Mouse (Mus musculus) forebrain, embryonic 15.5 days (tissue): ENCODE measurements around the gene Rps27l. TPM values are rescaled to one million over a fixed set of nuclear protein-coding genes. Genes with fewer than 3 reads are reported as not detected.
A peak's percentile ranks its signal among the peaks of the same experiment; 100 is the strongest.
"Not testable (repeated sequence)": the region's sequence is repeated elsewhere in the genome, so short reads cannot be mapped to it uniquely, and the experiment has no call there.

ENCODE experiments used
- ATAC-seq: fragments of 200-750 bp; cut with Nextera tagmentation; replicated peaks from 2 replicates; pipeline ENCODE4 v1.8.0; 2017; ENCODE audit warnings: mild to moderate bottlenecking, moderate TSS enrichment, moderate library complexity
- H3K27ac ChIP-seq: fragments of 300-500 bp; sonication (generic); replicated peaks from 2 replicates; pipeline ENCODE4 v1.5.1; 2015; ENCODE audit warnings: mild to moderate bottlenecking, inconsistent platforms
- H3K27me3 ChIP-seq: fragments of 300-500 bp; sonication (generic); 2 replicates; pipeline ENCODE4 v1.6.1; 2015; ENCODE audit warnings: inconsistent platforms
- H3K36me3 ChIP-seq: fragments of 300-500 bp; sonication (generic); 2 replicates; pipeline ENCODE4 v1.6.1; 2015; ENCODE audit warnings: mild to moderate bottlenecking, inconsistent platforms
- H3K4me1 ChIP-seq: fragments of 300-500 bp; sonication (generic); 2 replicates; pipeline ENCODE4 v1.6.1; 2015; ENCODE audit warnings: inconsistent platforms
- H3K4me2 ChIP-seq: fragments of 300-500 bp; sonication (generic); replicated peaks from 2 replicates; pipeline ENCODE4 v1.6.1; 2015; ENCODE audit warnings: mild to moderate bottlenecking, inconsistent platforms
- H3K4me3 ChIP-seq: fragments of 300-500 bp; sonication (generic); 2 replicates; pipeline ENCODE4 v1.5.1; 2015; ENCODE audit warnings: mild to moderate bottlenecking, inconsistent platforms
- H3K9ac ChIP-seq: fragments of 300-500 bp; sonication (generic); replicated peaks from 2 replicates; pipeline ENCODE4 v1.6.1; 2015; ENCODE audit warnings: mild to moderate bottlenecking, inconsistent platforms
- H3K9me3 ChIP-seq: fragments of 300-500 bp; sonication (generic); 2 replicates; pipeline ENCODE4 v1.6.1; 2016; ENCODE audit warnings: inconsistent platforms
- WGBS: fragments of 180-500 bp; shearing (Covaris S2); methylation state at CpG from one replicate; pipeline ENCODE4 v1.1.7; 2015; ENCODE audit warnings: mixed read lengths; 5-methylcytosine and 5-hydroxymethylcytosine counted together
- polyA plus RNA-seq: library from polyadenylated mRNA; unstranded; fragments of >200 nt; fragmentation: Nextera tagmentation; extraction: Ambion mirVana; gene quantifications from 2 replicates; pipeline ENCODE4 v1.2.1, GENCODE M21; 2015

The Rps27l gene
- polyA plus RNA-seq, 1 experiment from 2014 or later, result 333 TPM

GRCm38 (mm10) chr9:66913254-66913934, 32.5 kb upstream of the Rps27l start:
- not testable (repeated sequence) for H3K9me3 ChIP-seq, H3K27me3 ChIP-seq, H3K36me3 ChIP-seq, H3K4me3 ChIP-seq, ATAC-seq, H3K4me2 ChIP-seq, H3K9ac ChIP-seq
- H3K27ac ChIP-seq, result peak overlapping the region; percentile 84
- peaks cover 65% of the 10 kb centered on the region for H3K4me1 ChIP-seq
- WGBS, result 98% methylated on average over 5 of the region's 5 CpGs

DNA sequence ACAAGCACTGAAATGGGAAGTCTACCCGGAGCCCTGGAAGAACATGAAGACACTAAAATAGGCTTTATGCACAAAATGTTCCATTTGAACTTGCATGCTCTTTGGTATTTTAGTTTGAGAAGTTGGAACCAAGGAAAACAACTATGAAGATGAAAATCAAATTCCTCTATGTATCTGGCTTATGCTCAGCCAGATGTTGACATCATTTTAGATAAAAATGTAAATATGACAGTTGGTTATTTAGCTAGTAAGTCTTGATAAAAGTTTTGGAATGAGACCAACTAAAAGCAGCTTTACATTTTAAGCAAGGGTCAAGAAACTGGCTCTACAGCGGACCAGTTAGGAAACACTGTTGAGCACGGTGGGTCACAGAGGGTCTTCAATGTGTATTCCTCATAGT, 31.3 kb upstream of the Rps27l start:
- Histone ChIP-seq H3K9me3 (no peaks in the 10 kb centered on the region), H3K4me2 (no peak overlapping the region), H3K27ac (no peak overlapping the region), H3K27me3 (no peaks in the 10 kb centered on the region), H3K4me3 (no peak overlapping the region), H3K36me3 (no peaks in the 10 kb centered on the region), H3K4me1 (peaks cover 71% of the 10 kb centered on the region), H3K9ac (no peak overlapping the region)
- WGBS, result 93% methylated on average over 3 of the region's 3 CpGs
- no peak for ATAC-seq

GRCm38 (mm10) chr9:66915401-66915800, 30.5 kb upstream of the Rps27l start:
- Histone ChIP-seq H3K4me1 (peaks cover 71% of the 10 kb centered on the region), H3K36me3 (no peaks in the 10 kb centered on the region)
- 89% methylated on average over 5 of the region's 5 CpGs for WGBS

DNA sequence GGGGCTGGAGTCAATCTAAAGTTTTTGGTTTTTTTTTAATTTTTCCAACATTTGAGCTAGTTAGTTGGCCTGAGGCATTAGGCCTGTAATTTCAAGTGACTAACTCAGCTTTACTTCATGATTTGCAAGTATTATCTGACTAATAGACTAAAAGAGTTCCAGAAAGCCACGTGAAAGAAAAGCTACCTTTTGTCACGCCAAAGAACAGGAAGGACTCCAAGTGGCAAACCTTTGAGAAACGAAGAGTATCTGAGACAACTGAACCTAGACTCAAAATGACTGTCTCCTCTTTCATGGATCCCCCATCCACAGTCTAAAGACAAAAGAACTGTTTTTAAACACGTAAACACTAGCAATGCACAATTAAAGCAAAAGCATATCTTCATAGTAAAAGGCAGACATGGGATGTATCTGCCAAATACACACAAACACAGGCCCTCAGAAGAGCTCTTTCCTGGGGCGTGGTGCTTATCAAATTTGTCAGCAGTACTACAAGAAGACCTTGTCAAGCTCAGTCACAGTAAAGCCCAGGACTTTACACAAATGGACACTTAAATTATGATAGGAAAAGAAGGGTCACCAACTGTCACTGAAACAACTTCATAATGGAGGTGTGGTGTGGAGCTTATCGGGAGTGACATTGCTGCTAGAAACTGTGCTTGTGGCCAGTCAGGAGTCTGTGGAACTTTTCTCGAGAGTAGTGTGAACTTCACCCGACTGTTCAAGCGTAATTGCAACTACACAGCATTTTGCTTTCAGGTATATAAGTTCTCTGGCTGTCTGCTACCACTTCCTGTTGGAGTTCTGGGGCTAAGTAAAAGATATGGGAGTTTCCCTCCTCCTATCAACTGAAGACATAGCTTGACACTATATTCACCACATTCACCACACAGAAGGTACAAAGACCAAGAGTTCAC, 29.8 kb upstream of the Rps27l start:
- Histone ChIP-seq H3K4me2 (no peak overlapping the region), H3K27ac (no peak overlapping the region), H3K27me3 (no peaks in the 10 kb centered on the region), H3K9me3 (no peaks in the 10 kb centered on the region), H3K36me3 (no peaks in the 10 kb centered on the region), H3K9ac (no peak overlapping the region), H3K4me3 (no peak overlapping the region), H3K4me1 (peaks cover 74% of the 10 kb centered on the region)
- 87% methylated on average over 9 of the region's 9 CpGs for WGBS
- no peak for ATAC-seq

More at GRCm38 (mm10) chr9:66915401-66915800, 30.5 kb upstream of the Rps27l start:
- no peaks in the 10 kb centered on the region for H3K27me3 ChIP-seq
- H3K4me3 ChIP-seq, result no peak overlapping the region
- no peak overlapping the region for H3K27ac ChIP-seq
- ATAC-seq, result no peak
- H3K4me2 ChIP-seq, result no peak overlapping the region
- no peaks in the 10 kb centered on the region for H3K9me3 ChIP-seq
- no peak overlapping the region for H3K9ac ChIP-seq

- H3K9ac ChIP-seq, result no peak overlapping the region
- H3K4me1 ChIP-seq, result peaks cover 63% of the 10 kb centered on the region
- 91% methylated on average over 8 of the region's 8 CpGs for whole genome bisulfite sequencing
- H3K36me3 ChIP-seq, result no peaks in the 10 kb centered on the region
- no peak overlapping the region for H3K4me3 ChIP-seq
- no peak overlapping the region for H3K27ac ChIP-seq
- no peaks in the 10 kb centered on the region for H3K9me3 ChIP-seq
- H3K4me2 ChIP-seq, result no peak overlapping the region
- no peaks in the 10 kb centered on the region for H3K27me3 ChIP-seq
- ATAC-seq, result no peak
Measured at GRCm38 (mm10) chr9:66917216-66917891, 28.5 kb upstream of the Rps27l start.

DNA sequence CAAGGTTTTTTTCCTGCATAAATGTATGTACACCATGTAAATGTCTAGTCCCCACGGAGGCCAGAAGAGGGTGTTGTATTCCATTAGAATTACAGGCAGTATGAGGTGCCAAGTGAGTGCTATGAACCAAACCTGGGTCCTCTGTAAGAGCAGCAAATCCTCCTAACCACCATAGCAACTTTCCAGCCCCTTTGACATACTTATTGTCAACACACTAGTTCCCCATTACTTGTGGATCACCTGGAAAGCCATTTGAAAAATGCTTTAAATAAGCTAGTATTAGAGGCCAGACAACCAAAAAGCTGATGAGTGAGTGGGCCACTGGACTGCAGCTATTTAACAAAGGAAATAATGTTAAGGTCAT, 28.0 kb upstream of the Rps27l start:
- Histone ChIP-seq H3K4me2 (peak overlapping the region; percentile 84), H3K9me3 (no peaks in the 10 kb centered on the region), H3K4me1 (peaks cover 58% of the 10 kb centered on the region), H3K27ac (no peak overlapping the region), H3K4me3 (peak overlapping the region; percentile 61), H3K9ac (no peak overlapping the region), H3K27me3 (no peaks in the 10 kb centered on the region), H3K36me3 (no peaks in the 10 kb centered on the region)
- 72% methylated on average over 1 of the region's 1 CpGs for WGBS
- ATAC-seq, result no peak

- Histone ChIP-seq H3K9ac (peak overlapping the region; percentile 80), H3K9me3 (no peaks in the 10 kb centered on the region), H3K4me3 (peak overlapping the region; percentile 61), H3K4me2 (peak overlapping the region; percentile 84), H3K27me3 (no peaks in the 10 kb centered on the region), H3K4me1 (peaks cover 53% of the 10 kb centered on the region), H3K27ac (peak overlapping the region; percentile 80), H3K36me3 (no peaks in the 10 kb centered on the region)
- 1% methylated on average over 27 of the region's 27 CpGs for WGBS
- ATAC-seq, result no peak
Measured at GRCm38 (mm10) chr9:66918672-66919330, 27.1 kb upstream of the Rps27l start.

- Histone ChIP-seq H3K36me3 (no peaks in the 10 kb centered on the region), H3K9me3 (no peaks in the 10 kb centered on the region), H3K27ac (peak within 1 kb of the TSS; percentile 81), H3K4me2 (peak within 1 kb of the TSS; percentile 84), H3K27me3 (no peaks in the 10 kb centered on the region), H3K4me3 (peak within 1 kb of the TSS; percentile 61), H3K9ac (peak within 1 kb of the TSS; percentile 80), H3K4me1 (peaks cover 46% of the 10 kb centered on the region)
- peak; percentile 99 for ATAC-seq
- WGBS, result under 1% methylated on average over 43 of the region's 49 CpGs
Measured at GRCm38 (mm10) chr9:66919382-66919971, 26.4 kb upstream of the Rps27l start, which contains the start of gene Rab8b. Rab8b (minus strand) TSS chr9:66919687.

- no peaks in the 10 kb centered on the region for H3K27me3 ChIP-seq
- H3K4me2 ChIP-seq, result peak overlapping the region; percentile 55
- H3K36me3 ChIP-seq, result no peaks in the 10 kb centered on the region
- H3K9ac ChIP-seq, result peak overlapping the region; percentile 46
- peak overlapping the region; percentile 61 for H3K4me3 ChIP-seq
- WGBS, result 0% methylated on average over 14 of the region's 14 CpGs
- no peaks in the 10 kb centered on the region for H3K9me3 ChIP-seq
- peak overlapping the region; percentile 81 for H3K27ac ChIP-seq
- ATAC-seq, result peak; percentile 57
- peaks cover 43% of the 10 kb centered on the region for H3K4me1 ChIP-seq
Measured at GRCm38 (mm10) chr9:66919981-66920380, 25.9 kb upstream of the Rps27l start.

DNA sequence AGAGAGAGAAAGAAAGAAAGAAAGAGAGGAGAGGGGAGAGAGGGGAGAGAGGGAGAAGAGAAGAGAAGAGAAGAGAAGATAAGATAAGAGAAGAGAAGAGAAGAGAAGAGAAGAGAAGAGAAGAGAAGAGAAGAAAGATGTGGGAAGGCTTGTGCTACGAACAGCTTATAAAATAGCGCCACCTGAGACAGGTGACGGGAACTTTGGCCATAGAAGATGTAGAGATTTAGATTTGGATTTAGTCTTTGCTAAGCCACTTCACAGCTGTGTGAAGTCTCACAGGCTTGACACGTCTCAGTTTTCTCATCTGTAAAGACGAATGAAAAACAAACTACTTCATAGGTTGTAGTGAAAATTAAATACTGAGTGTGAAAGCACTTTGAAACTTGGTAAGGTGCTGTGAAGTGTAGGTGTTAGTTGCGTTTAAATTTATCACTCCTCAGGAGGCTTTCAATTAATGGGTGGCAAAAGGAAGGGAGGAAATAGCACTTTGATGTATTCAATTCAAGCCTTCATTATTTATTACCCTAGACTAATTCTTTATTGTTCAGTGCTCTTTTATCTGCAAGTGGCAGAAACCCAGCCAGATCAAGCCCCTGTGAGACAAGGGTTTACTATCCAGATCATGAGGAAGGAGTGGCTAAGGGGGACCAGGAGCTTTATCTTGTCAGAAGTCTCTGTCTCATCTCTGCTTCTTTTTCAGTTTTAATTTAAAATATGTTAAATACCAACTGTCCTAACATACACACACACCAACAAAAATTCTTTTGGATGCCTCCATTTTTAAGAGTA, 25.2 kb upstream of the Rps27l start:
- no peaks in the 10 kb centered on the region for H3K36me3 ChIP-seq
- no peaks in the 10 kb centered on the region for H3K27me3 ChIP-seq
- peaks cover 37% of the 10 kb centered on the region for H3K4me1 ChIP-seq
- no peak overlapping the region for H3K27ac ChIP-seq
- WGBS, result 12% methylated on average over 6 of the region's 6 CpGs
- H3K9me3 ChIP-seq, result no peaks in the 10 kb centered on the region
- H3K9ac ChIP-seq, result no peak overlapping the region
- ATAC-seq, result no peak
- H3K4me3 ChIP-seq, result no peak overlapping the region
- peak overlapping the region; percentile 55 for H3K4me2 ChIP-seq

- Histone ChIP-seq H3K27ac (no peak overlapping the region), H3K27me3 (no peaks in the 10 kb centered on the region), H3K4me1 (peaks cover 24% of the 10 kb centered on the region), H3K9ac (no peak overlapping the region), H3K36me3 (no peaks in the 10 kb centered on the region), H3K9me3 (no peaks in the 10 kb centered on the region), H3K4me2 (no peak overlapping the region), H3K4me3 (no peak overlapping the region)
- ATAC-seq, result no peak
- WGBS, result 96% methylated on average over 1 of the region's 1 CpGs
Measured at GRCm38 (mm10) chr9:66922076-66922475, 23.8 kb upstream of the Rps27l start.
